Mouse (Mus musculus) forebrain, embryonic 10.5 days (tissue): ENCODE results near the gene Dpp6. TPM values are rescaled to one million over a fixed set of nuclear protein-coding genes. Genes with fewer than 3 reads are reported as not detected.

Experiments
- DNase-seq: peaks from one replicate; pipeline ENCODE4 v3.0.0-alpha.2; 2017; ENCODE audit warnings: low spot score; ENCODE audit errors: extremely low spot score
- H3K27ac ChIP-seq: fragments of 300-500 bp; sonication (generic); 2 replicates; pipeline ENCODE4 v1.5.1; 2016; ENCODE audit warnings: mild to moderate bottlenecking
- H3K27me3 ChIP-seq: fragments of 300-500 bp; sonication (generic); 2 replicates; pipeline ENCODE4 v1.6.1; 2016; ENCODE audit warnings: mild to moderate bottlenecking; ENCODE audit not compliant: poor library complexity, severe bottlenecking
- H3K36me3 ChIP-seq: fragments of 300-500 bp; sonication (generic); replicated peaks from 2 replicates; pipeline ENCODE4 v1.6.1; 2016; ENCODE audit warnings: mild to moderate bottlenecking, moderate library complexity
- H3K4me1 ChIP-seq: fragments of 300-500 bp; sonication (generic); 2 replicates; pipeline ENCODE4 v1.6.1; 2016
- H3K4me3 ChIP-seq: fragments of 300-500 bp; sonication (generic); 2 replicates; pipeline ENCODE4 v1.5.1; 2016; ENCODE audit warnings: mild to moderate bottlenecking, moderate library complexity
- H3K9me3 ChIP-seq: fragments of 300-500 bp; sonication (generic); 2 replicates; pipeline ENCODE4 v1.6.1; 2016; ENCODE audit warnings: mild to moderate bottlenecking, moderate library complexity
- WGBS: fragments of 180-500 bp; shearing (Covaris S2); methylation state at CpG from one replicate; pipeline ENCODE4 v1.1.7; 2016; 5-methylcytosine and 5-hydroxymethylcytosine counted together
- polyA plus RNA-seq: library from polyadenylated mRNA; unstranded; fragments of >200 nt; fragmentation: Nextera tagmentation; extraction: Ambion mirVana; gene quantifications from 2 replicates; pipeline ENCODE4 v1.2.1, GENCODE M21; 2016

Gene Dpp6
- polyA plus RNA-seq, 1 experiment from 2014 or later = 2.9 TPM

- H3K36me3 ChIP-seq = no peaks in the 10 kb centered on the region
- no peak for DNase-seq
- H3K27me3 ChIP-seq = no peaks in the 10 kb centered on the region
- H3K9me3 ChIP-seq = no peaks in the 10 kb centered on the region
- WGBS = 95% methylated on average over 5 of the region's 5 CpGs
- H3K27ac ChIP-seq = no peak overlapping the region
- peaks cover 3% of the 10 kb centered on the region; the same call in 1 of the 2 replicates for H3K4me1 ChIP-seq
- no peak overlapping the region for H3K4me3 ChIP-seq
Observed at GRCm38 (mm10) chr5:27339196-27340030, 522.4 kb downstream of the Dpp6 start.

DNA sequence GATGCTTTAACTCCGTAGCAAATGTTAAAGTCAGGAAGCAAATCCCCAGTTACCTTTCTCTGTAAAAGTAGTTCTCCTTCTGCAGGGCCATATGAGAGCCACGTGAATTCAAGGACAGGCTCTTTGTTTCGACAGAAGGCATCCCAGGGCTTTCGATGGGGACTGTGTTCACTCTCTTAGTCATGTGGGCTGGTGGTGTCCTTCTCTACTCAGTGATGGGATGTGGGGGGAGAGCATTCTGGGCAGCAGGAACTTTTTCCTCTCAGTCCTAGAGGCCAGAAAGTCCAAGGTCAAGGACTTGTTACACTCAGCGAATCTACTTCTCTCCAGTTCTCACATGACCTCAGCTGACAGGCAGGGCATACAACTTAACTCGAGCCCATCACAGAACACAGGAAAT lies 525.3 kb downstream of the Dpp6 start:
- H3K27me3 ChIP-seq = no peaks in the 10 kb centered on the region
- H3K4me1 ChIP-seq = peaks cover 3% of the 10 kb centered on the region; the same call in 1 of the 2 replicates

DNA sequence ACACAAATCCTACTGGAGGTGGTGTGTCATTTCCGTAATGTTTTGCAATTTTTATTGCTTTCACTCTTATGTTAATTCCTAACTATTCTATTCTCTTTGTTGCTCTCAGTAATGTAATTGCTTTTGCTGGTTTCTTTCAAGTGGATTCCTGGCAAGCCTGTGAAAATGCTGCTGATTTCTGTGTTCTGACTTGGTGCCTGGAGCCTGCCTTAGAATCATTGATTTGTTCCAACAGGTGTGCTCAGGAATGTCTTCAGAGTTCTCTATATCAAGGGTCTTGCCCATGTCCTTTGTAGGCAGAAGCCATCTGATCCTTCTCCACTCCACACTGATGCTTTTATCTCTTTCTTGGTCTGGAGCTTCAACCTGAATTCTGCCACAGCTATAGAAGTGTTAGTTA lies 526.6 kb downstream of the Dpp6 start:
- Histone ChIP-seq H3K9me3 (no peaks in the 10 kb centered on the region), H3K4me1 (peaks cover 7% of the 10 kb centered on the region; the same call in 1 of the 2 replicates), H3K27ac (no peak overlapping the region), H3K4me3 (no peak overlapping the region), H3K27me3 (no peaks in the 10 kb centered on the region), H3K36me3 (no peaks in the 10 kb centered on the region)
- no peak for DNase-seq
- WGBS = 95% methylated on average over 1 of the region's 1 CpGs

More for the DNA sequence above, 525.3 kb downstream of the Dpp6 start:
- H3K9me3 ChIP-seq = no peaks in the 10 kb centered on the region
- H3K4me3 ChIP-seq = no peak overlapping the region
- no peaks in the 10 kb centered on the region for H3K36me3 ChIP-seq
- no peak overlapping the region for H3K27ac ChIP-seq
- DNase-seq = no peak
- 80% methylated on average over 6 of the region's 6 CpGs for WGBS

- Histone ChIP-seq H3K27me3 (no peaks in the 10 kb centered on the region), H3K4me3 (no peak overlapping the region), H3K9me3 (no peaks in the 10 kb centered on the region), H3K27ac (no peak overlapping the region), H3K36me3 (no peaks in the 10 kb centered on the region), H3K4me1 (peaks cover 11% of the 10 kb centered on the region; the same call in 1 of the 2 replicates)
- WGBS = 74% methylated on average over 5 of the region's 5 CpGs
- DNase-seq = no peak
Observed at GRCm38 (mm10) chr5:27348181-27349095, 531.4 kb downstream of the Dpp6 start.

- H3K9me3 ChIP-seq = no peaks in the 10 kb centered on the region
- no peak for DNase-seq
- H3K4me1 ChIP-seq = no peaks in the 10 kb centered on the region
- 87% methylated on average over 3 of the region's 3 CpGs for WGBS
- H3K36me3 ChIP-seq = no peaks in the 10 kb centered on the region
- no peak overlapping the region for H3K4me3 ChIP-seq
- H3K27me3 ChIP-seq = no peaks in the 10 kb centered on the region
- H3K27ac ChIP-seq = no peak overlapping the region
Observed at GRCm38 (mm10) chr5:27357630-27358029, 540.6 kb downstream of the Dpp6 start.

GRCm38 (mm10) chr5:27365946-27366345 lies 548.9 kb downstream of the Dpp6 start:
- Histone ChIP-seq H3K27me3 (no peaks in the 10 kb centered on the region), H3K9me3 (no peaks in the 10 kb centered on the region), H3K4me3 (no peak overlapping the region), H3K4me1 (no peaks in the 10 kb centered on the region), H3K36me3 (no peaks in the 10 kb centered on the region), H3K27ac (no peak overlapping the region)
- no peak for DNase-seq
- 67% methylated on average over 2 of the region's 2 CpGs for WGBS

DNA sequence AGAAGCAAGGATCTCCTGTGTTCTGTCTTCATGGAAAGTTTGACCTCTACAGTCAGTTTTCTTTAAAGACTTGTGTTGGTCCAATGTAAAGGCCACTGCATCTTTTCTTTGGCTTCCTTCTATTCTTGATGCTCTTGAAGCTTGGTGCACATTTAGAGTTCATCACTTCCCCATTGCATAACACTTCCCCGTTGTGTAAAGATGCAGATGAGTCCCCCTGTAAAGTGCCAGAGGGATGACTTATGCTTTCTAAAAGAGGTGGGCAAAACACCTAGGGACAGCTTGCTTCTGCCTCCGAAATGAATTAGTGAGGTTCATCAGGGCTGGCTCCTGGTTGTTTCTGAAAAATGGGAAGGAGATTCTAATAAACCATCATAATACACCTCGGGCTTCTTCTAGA lies 553.8 kb downstream of the Dpp6 start:
- H3K27ac ChIP-seq = no peak overlapping the region
- no peaks in the 10 kb centered on the region for H3K36me3 ChIP-seq
- WGBS = 83% methylated on average over 3 of the region's 3 CpGs
- H3K9me3 ChIP-seq = no peaks in the 10 kb centered on the region
- no peak for DNase-seq
- no peaks in the 10 kb centered on the region for H3K4me1 ChIP-seq
- H3K27me3 ChIP-seq = no peaks in the 10 kb centered on the region
- no peak overlapping the region for H3K4me3 ChIP-seq

DNA sequence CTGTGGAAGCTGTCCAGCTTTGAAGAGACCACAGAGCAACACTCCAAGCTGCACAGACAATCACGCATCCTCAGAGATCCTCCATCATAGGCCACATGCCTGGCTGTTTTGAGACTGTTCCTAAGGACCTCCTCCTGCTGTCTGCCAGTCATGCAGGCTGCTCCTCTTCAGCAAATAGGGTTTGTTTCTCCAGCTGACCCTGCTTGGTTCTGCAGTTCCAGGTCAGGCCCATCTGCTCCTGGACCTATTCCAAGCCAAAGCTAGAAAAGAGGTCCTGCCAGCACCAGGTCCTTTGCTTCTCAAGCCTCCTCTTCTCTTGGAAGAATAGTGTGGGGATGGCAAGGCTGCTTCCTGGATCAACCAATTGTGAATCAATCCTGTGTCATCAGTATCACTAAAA lies 556.9 kb downstream of the Dpp6 start:
- WGBS = 82% methylated on average over 1 of the region's 1 CpGs
- no peak overlapping the region for H3K4me3 ChIP-seq
- H3K36me3 ChIP-seq = no peaks in the 10 kb centered on the region
- no peak for DNase-seq
- H3K27me3 ChIP-seq = no peaks in the 10 kb centered on the region
- no peaks in the 10 kb centered on the region for H3K9me3 ChIP-seq
- H3K27ac ChIP-seq = no peak overlapping the region
- no peaks in the 10 kb centered on the region for H3K4me1 ChIP-seq

- H3K27ac ChIP-seq = no peak overlapping the region
- DNase-seq = no peak
- no peaks in the 10 kb centered on the region for H3K9me3 ChIP-seq
- H3K4me3 ChIP-seq = no peak overlapping the region
- whole genome bisulfite sequencing = 93% methylated on average over 3 of the region's 3 CpGs
- no peaks in the 10 kb centered on the region for H3K36me3 ChIP-seq
- no peaks in the 10 kb centered on the region for H3K27me3 ChIP-seq
- H3K4me1 ChIP-seq = no peaks in the 10 kb centered on the region
Observed at GRCm38 (mm10) chr5:27375841-27376240, 558.8 kb downstream of the Dpp6 start.

GRCm38 (mm10) chr5:27380656-27381385 lies 563.8 kb downstream of the Dpp6 start:
- 82% methylated on average over 4 of the region's 4 CpGs for WGBS
- DNase-seq = no peak

DNA sequence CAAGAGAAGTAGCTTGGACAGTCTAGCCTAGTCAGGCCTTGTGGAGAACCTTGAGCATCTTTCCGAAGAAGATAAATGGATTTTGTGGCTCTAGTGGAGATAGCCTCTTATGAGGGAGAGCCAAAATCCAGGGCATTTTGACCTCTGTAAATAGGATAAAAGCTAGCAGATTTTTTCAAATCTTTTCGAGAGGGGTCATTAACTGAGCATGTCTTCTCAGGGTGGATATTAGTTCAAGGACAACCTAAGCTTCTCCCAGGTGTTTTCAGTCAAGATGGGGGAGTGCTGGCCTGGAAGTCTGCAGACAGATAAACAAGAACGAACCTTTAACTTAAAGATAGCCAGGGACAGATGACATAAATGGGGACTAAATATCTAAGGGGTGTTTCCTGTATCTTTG lies 581.4 kb downstream of the Dpp6 start:
- no peak overlapping the region for H3K4me3 ChIP-seq
- H3K4me1 ChIP-seq = peaks cover 5% of the 10 kb centered on the region
- no peak for DNase-seq
- no peaks in the 10 kb centered on the region for H3K27me3 ChIP-seq
- WGBS = 88% methylated on average over 3 of the region's 3 CpGs
- no peaks in the 10 kb centered on the region for H3K36me3 ChIP-seq
- no peak overlapping the region for H3K27ac ChIP-seq
- no peaks in the 10 kb centered on the region for H3K9me3 ChIP-seq

More at GRCm38 (mm10) chr5:27380656-27381385, 563.8 kb downstream of the Dpp6 start:
- Histone ChIP-seq H3K36me3 (0 out of 2 replicates have a peak, but pooled peaks cover 4% of the 10 kb centered on the region), H3K4me1 (no peaks in the 10 kb centered on the region), H3K27me3 (no peaks in the 10 kb centered on the region), H3K4me3 (no peak overlapping the region), H3K9me3 (peaks cover 4% of the 10 kb centered on the region; the same call in 1 of the 2 replicates), H3K27ac (no peak overlapping the region)

DNA sequence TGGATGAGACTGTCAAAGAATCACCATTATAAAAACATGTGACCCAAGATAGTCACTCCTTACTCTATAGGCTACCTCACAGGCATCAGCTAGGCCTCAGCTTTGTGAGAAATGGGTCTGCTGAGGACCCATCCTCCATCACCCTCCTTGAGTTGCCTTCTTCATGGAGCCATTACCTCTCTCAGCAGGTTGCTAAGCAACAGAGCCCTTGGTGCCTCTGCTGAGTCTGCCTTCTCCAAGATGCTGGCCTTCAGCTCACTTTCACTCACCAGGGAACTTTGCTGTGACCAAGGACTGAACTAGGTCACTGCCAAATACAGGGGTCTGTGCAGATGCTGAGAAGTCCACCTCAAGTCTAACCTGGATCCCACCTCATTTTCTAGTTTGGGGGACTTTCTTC lies 582.1 kb downstream of the Dpp6 start:
- Histone ChIP-seq H3K36me3 (no peaks in the 10 kb centered on the region), H3K27ac (no peak overlapping the region), H3K9me3 (no peaks in the 10 kb centered on the region), H3K27me3 (no peaks in the 10 kb centered on the region), H3K4me1 (peaks cover 5% of the 10 kb centered on the region), H3K4me3 (no peak overlapping the region)
- DNase-seq = no peak
